Mouse (Mus musculus) heart, adult 2 months (tissue): ENCODE measurements around the gene Mpped1.

Experiments used
- CTCF ChIP-seq: fragments of 200-600 bp; IDR thresholded peaks from 2 replicates; pipeline ENCODE4 v1.8.1; 2022; ENCODE audit warnings: antibody characterized with exemption, mild to moderate bottlenecking, moderate library complexity
- EP300 ChIP-seq: fragments of 200-500 bp; IDR thresholded peaks from 2 replicates; pipeline ENCODE4 v1.6.1; 2011; ENCODE audit warnings: low read depth, low read length, control low read depth; ENCODE audit not compliant: insufficient read depth
- POLR2A ChIP-seq: fragments of 200-500 bp; IDR thresholded peaks from 2 replicates; pipeline ENCODE4 v1.6.1; 2011; ENCODE audit warnings: mild to moderate bottlenecking, low read depth, low read length, control low read depth; ENCODE audit not compliant: insufficient read depth

- TF ChIP-seq CTCF (no peak), POLR2A (no peak), EP300 (no peak)
These were observed 118.0 kb downstream of the Mpped1 start for GRCm38 (mm10) chr15:83897286-83897685.
